Mouse (Mus musculus) ovary, postnatal 10 days (tissue): ENCODE measurements around the gene Gse1.

Source experiments
- DNase-seq: peaks from one replicate; pipeline ENCODE4 v3.0.0; 2022; ENCODE audit warnings: low spot score

The Gse1 gene

DNA sequence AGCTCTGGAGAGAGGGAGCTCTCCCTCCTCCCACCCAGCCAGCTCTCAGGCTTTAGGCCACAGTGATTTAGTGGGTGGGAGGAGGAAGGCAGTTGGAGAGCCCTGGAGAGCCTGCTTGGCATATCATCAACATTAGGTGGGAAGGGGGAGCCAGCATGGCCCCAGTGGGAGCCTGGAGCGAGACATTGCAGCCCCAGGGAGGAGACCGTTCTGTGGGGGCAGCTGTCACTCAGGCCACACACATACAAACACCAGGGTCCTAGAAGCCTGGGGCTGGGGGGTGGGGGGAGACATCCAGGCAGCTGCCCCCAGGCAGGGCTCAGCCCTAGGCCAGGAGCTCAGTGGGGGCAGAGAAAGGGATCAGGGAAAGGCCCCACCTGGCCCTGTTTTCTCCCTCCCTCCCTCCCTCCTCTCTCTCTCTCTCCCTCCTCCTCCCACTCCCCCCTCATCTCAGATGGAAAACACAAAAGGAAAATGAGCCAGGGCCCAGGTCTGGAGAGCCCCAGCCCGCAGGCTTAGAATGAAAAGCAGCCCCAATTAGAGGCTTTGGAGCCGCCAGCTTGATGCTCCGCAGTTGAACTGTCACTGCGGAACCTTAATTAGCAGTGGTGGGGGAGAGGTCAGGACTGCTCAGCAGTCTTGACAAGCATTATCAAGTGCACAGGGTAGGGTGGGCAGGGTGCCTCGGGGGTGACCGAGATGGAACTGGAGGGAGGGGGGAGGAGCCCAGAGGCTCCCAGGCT is 197.1 kb downstream of the Gse1 start:
- DNase-seq = no peak

DNA sequence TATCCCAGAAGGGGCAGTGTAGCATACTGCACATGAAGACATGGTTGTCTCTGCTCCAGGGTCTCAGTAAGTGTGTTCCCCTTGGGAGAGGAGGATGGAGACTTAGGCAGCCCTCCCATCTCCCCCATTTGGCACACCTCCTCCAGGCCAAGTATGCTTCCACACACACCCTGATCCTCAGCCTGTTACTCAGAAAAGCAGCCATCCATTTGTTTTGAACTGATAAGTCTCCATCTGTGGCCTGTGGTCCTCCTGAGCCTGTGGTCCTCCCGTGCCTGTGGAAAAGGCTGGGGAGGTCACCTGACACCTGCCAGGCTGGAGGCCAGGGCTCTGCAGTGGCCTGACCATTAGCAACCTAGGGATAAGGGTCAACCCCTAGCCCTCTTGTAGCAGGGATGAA is 197.8 kb downstream of the Gse1 start:
- DNase-seq = no peak

DNA sequence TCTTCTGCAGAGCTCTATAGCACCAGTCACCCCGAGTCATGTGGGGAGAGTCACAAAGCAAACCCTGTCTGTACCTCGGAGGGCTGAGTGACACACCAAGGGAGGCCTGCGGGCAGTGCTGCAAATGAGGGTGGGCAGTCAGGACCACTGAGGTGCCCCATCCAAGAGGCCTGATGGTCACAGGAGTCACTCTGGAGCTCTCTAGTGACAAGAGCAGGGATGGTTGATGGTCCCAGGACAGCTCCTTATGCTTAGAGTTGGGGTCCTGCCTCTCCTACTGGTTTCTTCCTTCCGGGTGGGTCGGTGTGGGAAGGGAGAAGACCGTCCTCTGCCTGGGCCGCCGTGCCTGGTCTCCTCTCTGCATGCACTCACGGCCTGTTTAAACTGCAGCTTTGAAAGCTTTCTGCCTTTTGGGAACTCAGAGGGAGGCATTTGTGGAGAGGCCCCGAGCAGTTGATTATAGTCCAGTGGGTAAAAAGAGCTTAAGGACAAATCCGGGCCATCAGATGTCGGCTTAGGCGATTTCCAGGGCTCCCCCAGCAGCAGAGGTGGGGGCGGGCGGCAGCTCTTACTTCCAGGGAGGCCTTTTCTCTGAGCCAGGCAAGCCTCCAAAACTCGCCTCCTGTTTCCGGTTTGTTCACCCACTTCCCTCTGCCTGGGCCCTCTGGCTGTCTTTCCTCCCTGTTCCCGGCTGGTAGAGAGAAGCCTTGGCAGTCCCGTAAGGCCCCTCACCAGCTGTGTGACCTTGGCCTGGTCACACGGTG is 198.5 kb downstream of the Gse1 start:
- no peak for DNase-seq

DNA sequence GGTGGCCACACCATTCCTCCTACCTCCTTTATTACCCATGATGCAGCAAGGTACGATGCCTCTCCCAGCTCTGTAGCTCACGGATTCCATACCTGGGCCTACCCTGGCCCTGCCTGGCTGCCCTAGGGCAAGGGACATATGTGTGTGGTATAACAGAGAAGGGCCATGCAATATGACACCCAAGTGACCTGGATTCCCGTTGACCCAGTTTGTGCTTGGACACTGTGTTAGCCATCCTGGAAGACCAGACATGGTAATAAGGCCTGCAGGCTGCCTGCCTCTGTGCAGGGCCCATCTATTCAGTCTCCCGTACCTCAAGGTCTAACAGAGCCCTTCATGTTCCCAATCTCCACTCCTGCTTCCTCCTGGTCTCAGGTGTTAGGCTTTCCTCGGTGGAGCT is 200.2 kb downstream of the Gse1 start:
- DNase-seq = no peak

DNA sequence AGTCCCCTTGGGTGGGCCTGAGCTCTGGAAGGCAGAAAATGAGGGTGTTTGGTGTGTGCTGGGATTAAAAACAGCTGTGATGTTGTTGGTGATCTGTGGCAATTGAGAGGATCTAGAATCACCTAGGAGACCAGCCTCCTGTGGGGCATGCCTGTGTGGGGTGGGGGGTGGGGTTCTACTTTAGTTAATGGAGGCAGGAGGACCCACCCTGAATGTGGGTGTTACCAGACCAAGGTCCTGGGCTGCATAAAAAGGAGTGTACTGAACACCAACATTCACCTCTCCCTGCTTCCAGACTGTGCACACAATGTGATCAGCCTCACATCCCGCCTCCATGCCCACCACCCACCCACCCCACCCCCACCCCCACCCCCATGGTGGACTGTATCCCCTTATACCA is 200.9 kb downstream of the Gse1 start:
- no peak for DNase-seq

DNA sequence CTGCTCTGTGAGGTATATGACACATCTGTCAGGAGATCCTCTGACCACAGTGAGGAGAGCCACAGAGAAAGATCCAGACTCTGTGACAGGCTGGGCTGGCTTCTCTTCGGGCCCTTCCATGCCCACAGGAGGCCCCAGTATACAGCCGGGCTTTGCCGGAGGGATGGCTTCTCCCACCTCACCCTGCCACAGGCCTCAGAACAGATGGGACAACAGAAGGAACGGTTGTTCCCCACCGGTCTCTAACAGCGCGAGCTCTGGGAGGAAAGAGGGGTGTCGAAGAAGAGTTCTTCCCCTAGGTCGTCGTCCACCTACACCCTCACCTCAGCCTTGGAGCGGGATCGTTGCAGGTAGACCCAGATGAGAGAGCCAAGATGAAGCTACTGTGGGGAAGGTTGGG is 202.8 kb downstream of the Gse1 start:
- DNase-seq = no peak

DNA sequence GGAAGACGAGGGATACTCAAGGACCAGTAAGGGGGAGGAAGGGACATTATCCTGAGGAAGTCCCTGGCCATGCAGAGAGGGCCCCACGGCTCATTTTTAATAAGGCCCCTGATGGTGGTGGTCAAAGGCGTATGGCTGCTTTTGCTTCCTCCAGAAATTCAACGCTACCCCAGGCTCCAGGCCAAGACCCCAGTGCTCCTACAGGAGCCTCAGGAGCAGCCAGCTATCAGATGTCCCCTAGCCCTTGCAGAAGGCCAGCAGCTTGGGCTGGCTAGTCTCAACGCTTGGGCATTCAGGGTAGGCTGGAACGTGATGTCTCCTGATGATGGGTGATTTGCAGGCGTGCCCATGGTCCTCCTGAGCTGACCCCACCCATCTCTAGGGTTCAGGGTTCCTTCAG is 204.2 kb downstream of the Gse1 start:
- DNase-seq = no peak

DNA sequence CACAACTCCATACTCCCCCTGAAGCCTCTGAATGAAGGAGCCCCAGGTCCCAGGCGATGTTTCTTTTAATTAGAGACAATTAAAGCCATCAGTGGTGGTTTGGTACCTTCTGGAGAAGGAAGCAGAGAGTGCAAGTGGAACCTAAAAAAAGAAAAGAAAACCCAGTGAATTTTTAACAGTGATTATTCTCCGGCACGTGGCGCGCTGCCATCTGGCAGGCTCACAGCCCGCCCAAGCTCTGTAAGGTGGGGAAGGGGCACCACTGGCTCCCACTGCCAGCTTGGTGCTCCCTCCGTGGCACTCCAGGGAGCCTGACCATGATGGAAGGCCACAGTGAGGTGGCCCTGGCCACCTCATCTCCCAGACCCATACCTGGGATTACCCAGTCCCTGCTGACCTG is 204.9 kb downstream of the Gse1 start:
- no peak for DNase-seq

DNA sequence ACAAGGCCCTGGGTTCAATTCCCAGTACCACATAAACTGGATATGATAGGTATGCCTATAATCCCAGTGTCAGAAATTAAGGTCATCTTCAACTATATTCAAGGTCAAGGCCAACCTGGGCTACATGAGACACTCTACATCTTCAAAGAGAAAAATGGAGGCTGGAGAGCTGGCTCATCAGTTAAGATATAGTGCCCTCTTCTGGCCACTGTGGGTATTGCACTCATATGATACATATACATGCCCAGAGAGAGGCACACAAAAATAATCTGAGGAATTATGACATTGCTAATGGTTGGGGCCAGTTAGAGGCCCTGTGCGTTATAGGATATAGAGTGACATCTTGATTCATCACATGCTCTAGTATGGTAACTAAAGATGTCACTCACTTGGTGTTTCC is 205.5 kb downstream of the Gse1 start:
- no peak for DNase-seq

DNA sequence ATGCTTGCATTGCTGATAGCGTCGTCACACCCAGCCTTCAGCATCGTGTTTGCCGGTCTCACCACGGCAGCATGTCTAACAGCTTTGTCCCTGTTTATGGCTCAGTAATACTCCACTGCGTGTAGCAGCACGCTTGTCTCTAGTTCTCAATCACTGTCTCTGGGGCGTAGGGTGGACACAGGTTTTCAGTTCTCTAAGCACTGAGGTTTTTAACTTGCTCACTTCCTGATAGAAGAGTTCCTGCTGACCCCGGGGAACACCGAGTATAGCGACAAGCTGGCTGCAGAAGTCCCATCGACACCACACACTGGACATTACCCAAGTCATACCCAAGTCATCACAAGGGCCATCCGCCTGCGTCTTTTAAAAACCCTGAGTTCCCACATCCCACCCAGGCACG is 207.5 kb downstream of the Gse1 start:
- DNase-seq = no peak

DNA sequence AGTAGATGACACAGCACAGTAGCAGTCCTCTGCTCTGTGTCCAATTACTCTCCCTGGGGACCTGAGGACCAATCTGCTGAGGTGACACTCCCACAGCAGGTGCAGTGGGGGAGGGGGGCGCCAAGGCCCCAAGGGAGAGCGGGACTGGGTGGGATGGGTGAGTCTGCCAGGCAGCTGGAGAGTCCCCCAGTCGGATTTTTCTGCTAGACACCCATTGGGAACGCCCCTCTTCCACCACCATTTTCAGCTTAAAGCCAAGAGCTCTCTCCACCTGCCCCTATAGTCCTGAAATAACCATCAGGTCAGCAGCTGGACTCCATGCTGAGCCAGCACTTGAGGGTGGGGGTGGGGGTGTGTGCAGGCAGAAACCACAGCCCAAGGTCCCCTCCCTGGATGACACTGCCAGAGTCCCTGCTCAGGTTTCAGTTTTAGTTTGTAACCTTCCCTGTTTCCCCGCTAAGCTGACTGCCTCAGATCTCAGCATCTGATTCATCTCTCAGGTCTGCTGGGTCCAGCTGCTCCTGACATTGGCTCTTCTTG is 208.3 kb downstream of the Gse1 start:
- DNase-seq = no peak

DNA sequence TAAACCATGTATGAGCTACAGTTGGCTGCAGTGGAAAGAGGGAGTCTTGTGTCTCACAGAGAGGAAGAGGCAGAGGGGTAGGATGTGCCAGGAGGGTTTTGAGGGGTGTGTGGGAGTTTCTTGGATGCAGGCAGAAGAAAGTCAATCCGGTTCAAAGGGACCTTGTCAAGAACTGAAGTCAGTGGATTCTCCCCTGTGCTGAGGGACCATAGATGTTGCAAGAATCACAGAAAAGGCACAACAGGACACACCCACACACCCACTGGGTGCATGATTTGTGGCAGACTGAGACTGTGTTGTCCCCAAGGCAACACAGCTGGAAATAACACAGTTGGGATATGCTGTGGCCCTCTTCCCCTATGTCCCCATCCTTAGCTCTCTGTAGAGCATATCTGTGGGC is 209.0 kb downstream of the Gse1 start:
- no peak for DNase-seq

DNA sequence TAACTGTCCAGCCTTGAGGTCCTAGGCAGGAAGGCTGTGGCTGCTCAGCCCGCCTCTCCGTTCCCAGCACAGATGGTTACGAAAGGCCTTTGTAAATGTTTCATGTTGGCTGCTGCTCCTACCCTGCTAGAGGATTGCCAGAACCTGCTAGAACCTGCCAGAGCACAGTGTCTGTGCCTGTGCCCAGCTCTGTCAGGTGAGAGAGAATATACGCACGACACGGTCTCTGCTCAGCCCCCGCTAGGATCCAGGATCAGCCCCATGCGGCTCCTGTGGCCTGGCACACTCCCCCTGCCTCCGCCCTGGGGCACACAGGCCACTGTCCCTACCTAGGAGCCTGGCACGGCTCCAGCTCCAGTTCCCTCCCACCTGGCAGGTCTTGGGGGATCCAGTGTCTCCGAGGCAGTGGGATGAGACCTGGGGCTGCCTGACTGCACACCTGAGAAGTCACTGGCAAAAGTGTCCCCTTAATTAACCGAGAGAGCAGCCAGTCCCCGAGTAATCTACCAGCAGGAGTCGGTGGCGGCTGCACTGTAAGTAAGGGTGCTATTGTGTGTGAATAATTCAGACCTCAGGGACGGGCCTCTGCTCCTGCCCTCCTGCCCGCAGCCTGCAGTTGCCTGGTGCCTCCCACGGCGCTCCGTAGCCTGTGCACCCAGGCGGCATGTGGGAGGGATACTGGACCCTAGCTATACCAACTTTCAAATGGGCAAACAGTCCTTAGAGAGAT is 209.6 kb downstream of the Gse1 start:
- no peak for DNase-seq

DNA sequence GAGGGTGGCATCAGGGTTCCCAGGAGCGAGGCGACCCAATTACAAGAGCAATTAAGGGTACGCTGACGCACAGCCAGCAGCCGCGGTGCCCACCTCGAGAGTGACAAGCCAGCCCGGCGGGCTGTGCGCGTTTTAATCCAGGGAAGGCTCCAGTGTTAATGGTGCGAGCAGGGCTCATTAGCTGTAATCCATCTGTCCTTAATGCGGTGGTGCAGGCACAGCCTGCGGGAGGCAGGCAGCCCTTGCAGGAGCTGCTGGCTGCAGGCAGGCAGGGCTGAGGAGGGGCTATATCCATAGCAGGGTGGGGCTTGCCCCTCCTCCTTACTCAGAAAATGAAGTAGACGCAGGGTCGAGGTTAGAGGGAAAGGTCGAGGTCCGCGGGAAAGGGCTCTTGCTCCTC is 211.1 kb downstream of the Gse1 start:
- DNase-seq = no peak

DNA sequence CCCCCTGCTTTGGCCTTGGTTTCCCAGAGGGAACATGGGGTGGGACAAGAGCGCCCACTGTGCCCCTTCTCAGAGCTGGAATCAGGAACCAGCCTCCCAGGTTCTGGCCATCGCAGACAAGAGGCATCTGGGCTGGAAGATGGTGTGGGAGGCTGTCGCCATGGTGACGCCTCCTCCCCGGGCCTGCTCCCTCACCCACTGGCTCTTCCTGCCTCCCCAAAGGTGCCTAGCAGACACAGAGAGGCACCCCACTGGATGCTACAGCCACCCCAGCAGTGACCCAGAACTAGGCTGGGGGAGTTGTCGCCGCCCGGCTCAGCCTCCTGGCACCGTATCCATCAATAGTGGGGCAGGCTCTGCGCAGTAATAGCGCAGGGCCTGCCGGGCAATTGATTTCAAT is 212.5 kb downstream of the Gse1 start:
- no peak for DNase-seq

DNA sequence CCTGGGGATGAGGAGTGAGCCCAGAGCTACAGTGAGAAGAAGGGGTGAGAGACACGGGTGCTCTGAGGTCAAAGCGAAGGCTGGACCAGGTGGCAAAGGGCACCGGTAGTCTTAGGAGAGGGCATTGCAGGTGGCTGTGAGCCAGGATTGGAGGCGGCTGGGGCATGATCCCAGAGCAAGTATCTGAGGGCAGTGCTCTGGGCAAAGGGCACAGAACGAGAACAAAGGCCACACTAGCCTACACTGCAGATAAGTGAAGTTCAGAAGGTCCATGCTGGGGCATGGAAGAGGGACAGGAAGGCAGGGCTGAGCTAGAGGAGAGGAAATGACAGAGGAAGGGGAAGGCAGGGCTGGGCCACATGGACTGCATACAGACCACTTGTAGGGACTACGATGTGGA is 213.4 kb downstream of the Gse1 start:
- DNase-seq = no peak

DNA sequence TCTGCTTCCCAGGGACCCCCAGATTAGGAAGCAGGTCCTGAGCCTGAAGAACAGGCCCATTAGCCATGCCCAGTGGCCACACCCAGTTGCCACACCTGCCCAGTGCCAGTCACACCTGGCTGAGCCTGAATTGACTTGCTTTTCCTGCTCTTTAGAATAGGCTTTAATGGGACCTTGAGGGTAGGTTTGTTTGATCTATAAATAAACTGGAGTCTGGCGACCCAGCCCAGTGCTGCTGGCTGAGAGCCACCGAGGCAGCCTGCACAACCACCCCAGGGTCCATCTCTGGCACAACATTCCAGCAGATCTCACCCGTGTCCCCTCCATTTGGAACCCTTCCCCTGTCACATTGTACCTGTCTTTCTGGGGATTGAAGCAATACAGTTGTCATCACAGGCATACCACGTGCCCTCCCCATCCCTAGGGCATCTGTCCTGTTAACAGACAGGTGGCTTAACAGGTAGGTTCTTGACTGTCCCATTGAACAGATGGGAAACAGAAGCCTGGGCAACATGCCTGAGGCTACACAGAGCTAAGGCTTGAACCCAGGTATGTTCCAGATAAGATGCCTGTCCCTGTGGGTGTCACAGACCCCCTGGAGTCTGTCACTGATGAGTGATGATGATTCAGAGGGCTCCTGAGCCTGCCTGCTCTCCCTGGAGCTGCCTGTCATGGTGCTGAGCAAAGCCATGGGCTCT is 214.2 kb downstream of the Gse1 start:
- no peak for DNase-seq

DNA sequence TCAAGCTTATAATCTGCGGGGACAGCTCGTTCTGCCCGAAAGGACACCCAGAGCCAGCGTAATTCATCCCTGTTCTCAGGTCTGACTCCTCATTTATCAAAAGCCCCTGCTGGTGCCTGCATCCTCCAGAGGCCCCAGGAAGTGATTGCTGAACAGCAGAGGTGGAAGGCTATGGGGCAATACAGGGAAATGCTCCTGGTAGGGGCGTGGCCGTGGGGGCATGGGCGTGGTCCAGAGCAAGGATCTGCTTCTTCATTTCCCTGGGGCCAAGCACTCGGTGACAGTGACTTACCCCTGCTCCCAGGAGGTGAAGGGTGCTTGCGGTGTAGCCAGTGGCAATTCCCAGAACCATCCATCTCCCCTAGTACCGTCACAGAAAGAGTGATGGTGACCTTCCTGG is 217.0 kb downstream of the Gse1 start:
- DNase-seq = no peak

DNA sequence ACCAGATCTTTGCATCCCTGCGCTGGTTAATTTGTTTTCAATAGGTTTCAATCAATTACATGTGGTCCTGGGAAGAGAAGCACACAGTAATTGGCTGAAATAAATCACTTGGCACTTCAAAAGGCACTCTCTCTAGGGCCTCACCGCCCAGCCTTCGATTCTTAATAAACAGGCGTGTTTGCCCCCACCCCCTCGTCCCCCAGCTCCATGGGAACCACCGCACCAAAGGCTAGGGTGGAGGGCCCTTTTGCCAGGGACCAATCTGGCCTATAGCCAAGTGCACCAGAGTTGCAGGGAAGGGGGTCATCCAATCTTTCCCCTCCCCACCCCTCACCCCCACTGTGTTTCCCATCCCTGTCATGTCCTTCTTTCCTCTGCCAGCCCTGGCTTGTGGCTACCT is 219.9 kb downstream of the Gse1 start:
- no peak for DNase-seq

DNA sequence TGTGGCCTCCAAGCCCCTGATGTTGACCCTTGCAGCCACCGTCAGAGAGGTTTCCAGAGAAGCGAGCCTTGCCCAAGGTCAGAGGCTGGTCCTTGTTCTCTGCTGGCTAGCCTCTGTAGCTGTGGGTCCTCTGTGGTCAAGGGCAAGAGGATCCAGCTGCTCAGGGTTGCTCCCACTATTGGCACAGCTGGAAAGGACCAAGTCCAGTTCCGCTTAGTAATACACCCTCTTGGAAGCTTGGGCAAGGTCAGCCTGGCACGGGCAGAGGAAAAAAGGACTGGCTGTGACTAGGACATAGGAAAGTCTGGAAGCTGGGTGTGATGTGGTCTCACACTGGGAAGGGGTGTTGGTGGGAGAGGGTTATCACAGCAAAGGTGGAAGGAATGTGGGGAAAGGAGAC is 220.9 kb downstream of the Gse1 start:
- no peak for DNase-seq

DNA sequence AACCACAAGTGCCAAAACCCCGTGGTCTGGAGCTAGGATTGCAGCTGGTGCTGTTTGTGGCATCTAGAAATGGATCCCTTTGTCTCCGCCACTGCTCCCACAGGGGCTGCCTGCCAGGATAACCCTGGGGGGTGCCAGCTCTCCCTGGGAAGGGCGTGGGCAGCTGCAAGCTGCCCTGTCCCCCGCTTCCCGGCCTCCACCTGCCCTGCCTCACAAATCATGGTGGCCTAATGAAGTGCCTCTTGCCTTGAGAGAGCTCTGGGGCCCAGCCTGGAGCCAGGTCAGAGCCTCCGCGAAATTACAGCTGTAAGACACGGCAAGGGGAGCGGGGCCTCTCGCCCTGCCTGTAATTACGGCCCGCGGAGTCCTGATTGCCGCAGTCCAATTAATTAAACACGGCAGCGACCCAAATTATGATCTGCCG is 221.4 kb downstream of the Gse1 start:
- DNase-seq = no peak

DNA sequence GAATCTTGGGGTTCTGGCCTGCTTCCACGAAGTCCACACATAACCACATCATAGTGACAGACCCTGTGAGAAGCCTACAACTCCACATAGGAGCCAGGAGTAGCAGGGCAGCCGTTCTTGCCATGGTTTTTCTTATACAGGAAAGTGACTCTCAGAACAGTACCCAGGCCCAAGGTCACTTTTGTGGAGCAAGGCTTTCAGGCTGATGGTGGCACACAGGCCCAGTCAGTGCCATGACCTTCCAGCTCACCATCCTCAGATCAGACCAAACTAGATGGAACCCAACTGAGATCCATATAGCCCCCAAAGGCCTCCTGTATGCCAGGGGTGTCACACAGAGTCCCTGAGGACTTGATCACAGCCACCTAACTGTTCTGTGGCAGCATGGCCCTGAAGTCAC is 223.9 kb downstream of the Gse1 start:
- no peak for DNase-seq
